Mouse (Mus musculus) midbrain, postnatal 0 days (tissue): ENCODE results near the gene Gm43517. TPM values are rescaled to one million over a fixed set of nuclear protein-coding genes. Genes with fewer than 3 reads are reported as not detected.
A peak's percentile ranks its signal among the peaks of the same experiment; 100 is the strongest.

Experiments
- ATAC-seq: fragments of 200-750 bp; cut with Nextera tagmentation; 2 replicates; pipeline ENCODE4 v1.8.0; 2017; ENCODE audit warnings: moderate number of reproducible peaks, mild to moderate bottlenecking, moderate TSS enrichment, moderate library complexity; ENCODE audit not compliant: low FRiP score
- DNase-seq: peaks from one replicate; pipeline ENCODE4 v3.0.0-alpha.2; 2015; ENCODE audit warnings: low spot score
- H3K27ac ChIP-seq: fragments of 300-500 bp; sonication (generic); 2 replicates; pipeline ENCODE4 v1.5.1; 2014; ENCODE audit warnings: low read depth, mild to moderate bottlenecking, low read length, mixed read lengths
- H3K27me3 ChIP-seq: fragments of 300-500 bp; sonication (generic); 2 replicates; pipeline ENCODE4 v1.6.1; 2014; ENCODE audit warnings: low read length, control low read depth, mixed read lengths; ENCODE audit not compliant: insufficient read depth
- H3K36me3 ChIP-seq: fragments of 300-500 bp; sonication (generic); 2 replicates; pipeline ENCODE4 v1.6.1; 2014; ENCODE audit warnings: low read length, control low read depth, mixed read lengths; ENCODE audit not compliant: insufficient read depth
- H3K4me1 ChIP-seq: fragments of 300-500 bp; sonication (generic); 2 replicates; pipeline ENCODE4 v1.6.1; 2014; ENCODE audit warnings: mild to moderate bottlenecking, control low read depth, antibody characterized with exemption, low read length, mixed read lengths; ENCODE audit not compliant: insufficient read depth
- H3K4me2 ChIP-seq: fragments of 300-500 bp; sonication (generic); 2 replicates; pipeline ENCODE4 v1.6.1; 2014; ENCODE audit warnings: low read depth, mild to moderate bottlenecking, low read length, mixed read lengths; ENCODE audit not compliant: poor library complexity, severe bottlenecking
- H3K4me3 ChIP-seq: fragments of 300-500 bp; sonication (generic); 2 replicates; pipeline ENCODE4 v1.5.1; 2014; ENCODE audit warnings: low read depth, mild to moderate bottlenecking, low read length, moderate library complexity
- H3K9ac ChIP-seq: fragments of 300-500 bp; sonication (generic); replicated peaks from 2 replicates; pipeline ENCODE4 v1.6.1; 2014; ENCODE audit warnings: mild to moderate bottlenecking, low read length, moderate library complexity, mixed read lengths; ENCODE audit not compliant: poor library complexity, severe bottlenecking
- H3K9me3 ChIP-seq: fragments of 300-500 bp; sonication (generic); 2 replicates; pipeline ENCODE4 v1.6.1; 2016; ENCODE audit warnings: low read length, control low read depth
- CTCF ChIP-seq: IDR thresholded peaks from 2 replicates; pipeline ENCODE4 v1.5.1; 2016; ENCODE audit warnings: antibody characterized with exemption, mild to moderate bottlenecking
- WGBS: fragments of 180-500 bp; shearing (Covaris S2); extraction: QIAGEN DNeasy Blood & Tissue Kit; methylation state at CpG from one replicate; pipeline ENCODE4 v1.1.7; 2014; 5-methylcytosine and 5-hydroxymethylcytosine counted together
- polyA plus RNA-seq: library from polyadenylated mRNA; unstranded; fragments of >200 nt; fragmentation: Nextera tagmentation; extraction: Ambion mirVana; gene quantifications from 2 replicates; pipeline ENCODE4 v1.2.1, GENCODE M21; 2015
- total RNA-seq: library from RNA; depleted of rRNA; stranded (reverse); fragments of >200 nt; gene quantifications from 2 replicates; pipeline ENCODE4 v1.2.3, GENCODE M21; 2014

Gm43517 gene
- total and polyA plus RNA-seq, 2 experiments from 2014 or later, result 0.27 TPM; not detected in 1

- no peak overlapping the region for H3K9ac ChIP-seq
Measured at GRCm38 (mm10) chr12:49374606-49374995, 10.4 kb upstream of the Gm43517 start.

DNA sequence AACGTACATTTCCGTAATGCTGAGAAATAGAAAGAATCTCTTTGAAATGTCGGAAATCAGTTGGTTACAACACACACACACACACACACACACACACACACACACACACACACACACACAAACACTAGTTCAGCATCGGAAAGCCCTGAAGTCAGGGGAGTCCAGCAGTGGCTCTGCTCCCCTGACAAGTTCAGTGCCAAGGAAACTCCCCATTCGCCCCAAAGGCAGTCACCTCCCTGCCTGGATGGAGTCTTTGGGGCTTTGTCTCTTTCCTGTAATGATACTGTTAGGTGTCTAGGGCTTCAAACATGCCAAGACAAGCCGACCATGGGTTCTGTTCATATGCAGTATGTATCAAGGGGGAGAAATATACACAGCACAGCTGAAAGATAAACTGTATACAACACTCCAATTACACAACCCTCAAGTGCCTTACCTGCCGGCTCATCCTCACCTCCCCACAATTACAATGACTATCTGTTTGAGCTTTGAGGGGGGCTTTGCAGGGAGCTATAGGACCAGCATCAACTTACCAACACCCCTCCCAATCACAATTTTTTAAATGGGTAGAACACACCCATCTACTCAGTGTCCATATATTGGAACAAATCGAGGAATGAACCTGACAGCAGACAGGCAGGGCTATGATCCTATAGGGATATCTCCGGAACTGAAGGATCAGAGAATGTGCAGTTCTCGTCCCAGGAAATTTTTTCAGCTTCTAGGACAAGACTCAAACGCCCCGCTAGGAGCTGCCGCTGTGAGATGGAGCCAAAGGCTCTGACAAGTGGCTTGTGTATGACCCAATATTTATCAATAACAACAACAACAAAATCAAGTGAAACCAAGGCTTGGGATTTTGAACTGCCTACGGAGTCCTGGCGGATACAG, 9.3 kb upstream of the Gm43517 start:
- Histone ChIP-seq H3K4me2 (no peak overlapping the region), H3K9me3 (no peaks in the 10 kb centered on the region), H3K36me3 (no peaks in the 10 kb centered on the region), H3K27me3 (peaks cover 77% of the 10 kb centered on the region), H3K9ac (no peak overlapping the region), H3K27ac (no peak overlapping the region), H3K4me3 (no peak overlapping the region), H3K4me1 (no peaks in the 10 kb centered on the region)
- TF ChIP-seq CTCF, result no peak
- no peak for ATAC-seq
- 2% methylated on average over 15 of the region's 15 CpGs for WGBS
- no peak for DNase-seq

More at GRCm38 (mm10) chr12:49374606-49374995, 10.4 kb upstream of the Gm43517 start:
- peak; percentile 51 for DNase-seq
- WGBS, result under 1% methylated on average over 14 of the region's 14 CpGs
- peak overlapping the region; percentile 9; the same call in 1 of the 2 replicates for H3K4me3 ChIP-seq
- ATAC-seq, result no peak
- H3K36me3 ChIP-seq, result no peaks in the 10 kb centered on the region
- TF ChIP-seq CTCF, result peak; percentile 70
- no peak overlapping the region for H3K27ac ChIP-seq
- H3K9me3 ChIP-seq, result no peaks in the 10 kb centered on the region
- H3K27me3 ChIP-seq, result peaks cover 66% of the 10 kb centered on the region
- H3K4me2 ChIP-seq, result peak overlapping the region; percentile 13
- H3K4me1 ChIP-seq, result no peaks in the 10 kb centered on the region

DNA sequence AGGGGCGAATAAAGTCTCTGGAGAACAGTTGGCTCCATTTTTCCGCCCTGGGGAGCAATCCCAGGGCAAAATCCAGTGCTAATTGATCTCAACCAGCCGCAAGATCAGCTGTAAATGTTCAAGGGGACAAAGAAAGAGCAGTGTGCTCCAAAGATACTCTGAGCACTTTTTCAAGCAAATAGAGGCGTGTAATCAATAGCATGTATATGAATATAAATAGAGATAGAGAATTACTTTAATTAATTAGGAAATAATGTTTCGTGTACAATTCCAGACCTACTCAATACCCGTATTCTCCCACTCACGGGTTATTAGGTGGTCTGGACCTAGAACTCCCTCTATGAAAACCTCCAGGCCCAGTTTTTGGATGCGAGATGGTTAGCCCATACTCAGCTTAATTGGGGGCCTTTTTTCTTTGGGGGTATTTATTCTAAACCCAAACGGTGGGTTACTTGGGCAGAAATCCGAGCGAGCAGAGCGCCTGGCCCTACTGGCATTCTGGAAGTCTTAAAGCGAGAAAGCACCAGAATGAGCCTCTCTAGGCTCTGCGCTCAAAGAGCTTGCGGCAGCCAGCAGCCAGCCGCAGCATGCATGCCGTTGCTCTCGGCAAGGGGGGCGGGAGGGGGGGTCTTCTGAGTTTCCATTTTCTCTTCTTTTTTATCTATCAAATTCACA, 8.5 kb upstream of the Gm43517 start:
- Histone ChIP-seq H3K27me3 (peaks cover 75% of the 10 kb centered on the region), H3K4me3 (no peak overlapping the region), H3K4me2 (no peak overlapping the region), H3K9me3 (no peaks in the 10 kb centered on the region), H3K4me1 (no peaks in the 10 kb centered on the region), H3K27ac (no peak overlapping the region), H3K36me3 (no peaks in the 10 kb centered on the region), H3K9ac (no peak overlapping the region)
- DNase-seq, result no peak
- no peak for TF ChIP-seq CTCF
- 3% methylated on average over 19 of the region's 19 CpGs for WGBS
- ATAC-seq, result no peak

GRCm38 (mm10) chr12:49377281-49377970, 7.5 kb upstream of the Gm43517 start:
- H3K4me3 ChIP-seq, result no peak overlapping the region
- no peak for DNase-seq
- TF ChIP-seq CTCF, result no peak
- no peaks in the 10 kb centered on the region for H3K4me1 ChIP-seq
- peaks cover 76% of the 10 kb centered on the region for H3K27me3 ChIP-seq
- no peak overlapping the region for H3K27ac ChIP-seq
- no peak for ATAC-seq
- no peaks in the 10 kb centered on the region for H3K9me3 ChIP-seq
- H3K36me3 ChIP-seq, result no peaks in the 10 kb centered on the region
- no peak overlapping the region for H3K9ac ChIP-seq
- WGBS, result 2% methylated on average over 15 of the region's 15 CpGs
- no peak overlapping the region for H3K4me2 ChIP-seq

DNA sequence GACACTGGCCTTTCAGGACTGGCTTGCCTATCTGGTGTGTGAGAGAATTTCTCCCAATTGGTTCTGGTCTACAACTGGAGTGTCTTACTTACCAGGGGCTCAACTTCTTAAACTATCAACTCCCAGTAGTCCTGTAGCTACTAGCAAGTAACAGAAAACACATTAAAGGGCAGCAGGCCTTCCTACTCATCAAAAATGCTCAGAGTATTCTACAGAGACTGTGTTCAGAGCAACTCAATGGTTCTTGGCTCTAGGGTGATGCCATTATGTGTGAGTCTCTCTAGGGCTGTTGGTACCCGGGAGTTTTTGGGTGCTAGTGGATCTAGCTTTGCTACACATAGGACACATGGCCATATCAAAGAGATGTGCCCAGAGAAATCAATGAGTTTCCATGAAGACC, 6.1 kb upstream of the Gm43517 start:
- 9% methylated on average over 1 of the region's 1 CpGs for WGBS
- Histone ChIP-seq H3K4me3 (no peak overlapping the region), H3K9ac (no peak overlapping the region)

More for the DNA sequence above, 6.1 kb upstream of the Gm43517 start:
- no peak for TF ChIP-seq CTCF
- Histone ChIP-seq H3K9me3 (no peaks in the 10 kb centered on the region), H3K27ac (no peak overlapping the region), H3K4me1 (no peaks in the 10 kb centered on the region), H3K27me3 (peaks cover 71% of the 10 kb centered on the region), H3K36me3 (no peaks in the 10 kb centered on the region), H3K4me2 (no peak overlapping the region)
- no peak for DNase-seq
- ATAC-seq, result no peak
